Mouse (Mus musculus) monocyte, adult 59 days (primary cell): ENCODE data around the gene Oip5. TPM values are rescaled to one million over a fixed set of nuclear protein-coding genes. Genes with fewer than 3 reads are reported as not detected.

Source experiments
- total RNA-seq, 2 experiments: library from RNA; stranded (reverse); gene quantifications; one replicate each; pipeline ENCODE4 v1.2.4; 2023

Oip5 gene
- not detected for total RNA-seq

GRCm38 (mm10) chr2:119618199-119618982 lies at the start of gene Oip5, which contains the start of gene Nusap1:
TSS of gene Oip5 (minus strand) at chr2:119618469.
TSS of gene Nusap1 (plus strand) at chr2:119618298.

GRCm38 (mm10) chr2:119662220-119663182 lies 44.2 kb upstream of the Oip5 start, which contains the start of gene Ndufaf1:
TSS of gene Ndufaf1 (minus strand) at chr2:119662827.

Other genes starting within 250 kb of the Oip5 start
- gene Ino80, start 140.8 kb downstream of the Oip5 start, total RNA-seq, result 10 to 100 TPM; 38.1 to 39.4 TPM
- under 1 TPM; 0.60 to 0.70 TPM for gene Exd1, start 70.8 kb downstream of the Oip5 start, total RNA-seq
- gene Chp1, start 70.8 kb downstream of the Oip5 start, total RNA-seq, result 100 to 1,000 TPM; 129 to 143 TPM
- gene Nusap1, start 171 bp downstream of the Oip5 start, total RNA-seq, result 1 to 10 TPM in 1 of 2 experiments, under 1 TPM in 1; 0.73 to 1.0 TPM
- gene Ndufaf1, start 44.4 kb upstream of the Oip5 start, total RNA-seq, result 1 to 10 TPM; 8.8 to 9.1 TPM
- 10 to 100 TPM; 32.0 to 37.7 TPM for gene Rtf1, start 56.6 kb upstream of the Oip5 start, total RNA-seq
- under 1 TPM in 1 of 2 experiments, not detected in 1; 0.39 TPM for gene Itpka, start 123.9 kb upstream of the Oip5 start, total RNA-seq
- gene Ltk, start 142.0 kb upstream of the Oip5 start, total RNA-seq, result not detected
- 10 to 100 TPM; 12.9 to 15.2 TPM for gene Rpap1, start 169.1 kb upstream of the Oip5 start, total RNA-seq
- gene Tyro3, start 179.3 kb upstream of the Oip5 start, total RNA-seq, result not detected